Comparison of ENCODE assay signal across 16 mouse cellular contexts in genomic region chr14:77259686-77260085, GRCm38 (mm10).
DNase-seq lines count a peak whose midpoint lies in the region; ATAC-seq and TF ChIP-seq lines count a peak whose summit lies in the region.
"Had no signal": no experiment of that assay in that cellular context is flagged by ENCODE, and none has a peak within 500 bp of the region (broad histone marks: within the 10 kb centered on the region; RNA-seq: fewer than 3 reads in every experiment).

No protein-coding gene starts in this region.

- H3K27me3 ChIP-seq in neural tube, embryonic 15.5 days (replicated peaks): no peaks in the 10 kb centered on the region
- H3K27me3 ChIP-seq: embryonic facial prominence, embryonic 12.5 days; hindbrain, embryonic 12.5 days; liver, embryonic 12.5 days; midbrain, embryonic 13.5 days had no signal

- peaks cover 14% of the 10 kb centered on the region for H3K4me1 ChIP-seq in neural tube, embryonic 15.5 days
- H3K4me1 ChIP-seq: liver, embryonic 12.5 days had no signal

- H3K4me2 ChIP-seq in neural tube, embryonic 15.5 days: no peak overlapping the region
- H3K4me2 ChIP-seq: embryonic facial prominence, embryonic 12.5 days; hindbrain, embryonic 12.5 days; liver, embryonic 12.5 days; lung, embryonic 14.5 days; midbrain, embryonic 13.5 days had no signal

- no peak for TF ChIP-seq CTCF in gastrocnemius, adult 2 months (IDR thresholded peaks at IDR 0.05)
- TF ChIP-seq CTCF in layer of hippocampus, adult 2 months (conservative IDR thresholded peaks at IDR 0.05): no peak

- peak overlapping the region; percentile 31 for H3K27ac ChIP-seq in gastrocnemius, adult 2 months
- H3K27ac ChIP-seq in layer of hippocampus, adult 2 months: 0 out of 2 replicates have a peak overlapping the region, but pooled peaks have one; percentile 1
- H3K27ac ChIP-seq in neural tube, embryonic 15.5 days (replicated peaks): no peak overlapping the region
- H3K27ac ChIP-seq: embryonic facial prominence, embryonic 12.5 days; hindbrain, embryonic 12.5 days; liver, embryonic 12.5 days; macrophage; midbrain, embryonic 13.5 days had no signal

- DNase-seq in gastrocnemius, adult 2 months: no peak
- no peak for DNase-seq in gastrocnemius, postnatal 10 days
- DNase-seq in layer of hippocampus, adult 2 months (ENCODE audit: low spot score in 2 of 2): no peak
- DNase-seq in layer of hippocampus, adult 9-11 months: no peak
- DNase-seq in cerebellum, adult 8-10 months: peak; percentile 47
- DNase-seq in neural tube, embryonic 10.5 days (ENCODE audit: extremely low spot score, low spot score): no peak
- DNase-seq: lung, embryonic 14.5 days; right cerebral cortex, adult 18-20 months; thymus, postnatal 4 days had no signal

- intact Hi-C loops in gastrocnemius, adult 2 months (cut with DNase I): no loop called here

- no peaks in the 10 kb centered on the region for H3K36me3 ChIP-seq in neural tube, embryonic 15.5 days
- H3K36me3 ChIP-seq: embryonic facial prominence, embryonic 12.5 days; hindbrain, embryonic 12.5 days; liver, embryonic 12.5 days; midbrain, embryonic 13.5 days had no signal

- WGBS in neural tube, embryonic 15.5 days: 78% methylated on average over 5 of the region's 5 CpGs

- no peak overlapping the region for H3K4me3 ChIP-seq in gastrocnemius, adult 2 months
- no peak overlapping the region for H3K4me3 ChIP-seq in layer of hippocampus, adult 2 months
- no peak overlapping the region for H3K4me3 ChIP-seq in neural tube, embryonic 15.5 days (replicated peaks)
- H3K4me3 ChIP-seq: embryonic facial prominence, embryonic 12.5 days; hindbrain, embryonic 12.5 days; liver, embryonic 12.5 days; midbrain, embryonic 13.5 days had no signal

- no peak for ATAC-seq in neural tube, embryonic 15.5 days (ENCODE audit: low FRiP score)
- ATAC-seq: inflammation-experienced regulatory T-cells, adult 6 months; liver, embryonic 12.5 days; midbrain, embryonic 13.5 days had no signal

- H3K9ac ChIP-seq in neural tube, embryonic 15.5 days (replicated peaks): no peak overlapping the region
- H3K9ac ChIP-seq: embryonic facial prominence, embryonic 12.5 days; hindbrain, embryonic 12.5 days; liver, embryonic 12.5 days; lung, embryonic 14.5 days; midbrain, embryonic 13.5 days had no signal

- H3K9me3 ChIP-seq in neural tube, embryonic 15.5 days (replicated peaks): no peaks in the 10 kb centered on the region
- H3K9me3 ChIP-seq: embryonic facial prominence, embryonic 12.5 days; hindbrain, embryonic 12.5 days; liver, embryonic 12.5 days; midbrain, embryonic 13.5 days had no signal
